ENCODE assay signal across 7 mouse cellular contexts in the genomic region with DNA sequence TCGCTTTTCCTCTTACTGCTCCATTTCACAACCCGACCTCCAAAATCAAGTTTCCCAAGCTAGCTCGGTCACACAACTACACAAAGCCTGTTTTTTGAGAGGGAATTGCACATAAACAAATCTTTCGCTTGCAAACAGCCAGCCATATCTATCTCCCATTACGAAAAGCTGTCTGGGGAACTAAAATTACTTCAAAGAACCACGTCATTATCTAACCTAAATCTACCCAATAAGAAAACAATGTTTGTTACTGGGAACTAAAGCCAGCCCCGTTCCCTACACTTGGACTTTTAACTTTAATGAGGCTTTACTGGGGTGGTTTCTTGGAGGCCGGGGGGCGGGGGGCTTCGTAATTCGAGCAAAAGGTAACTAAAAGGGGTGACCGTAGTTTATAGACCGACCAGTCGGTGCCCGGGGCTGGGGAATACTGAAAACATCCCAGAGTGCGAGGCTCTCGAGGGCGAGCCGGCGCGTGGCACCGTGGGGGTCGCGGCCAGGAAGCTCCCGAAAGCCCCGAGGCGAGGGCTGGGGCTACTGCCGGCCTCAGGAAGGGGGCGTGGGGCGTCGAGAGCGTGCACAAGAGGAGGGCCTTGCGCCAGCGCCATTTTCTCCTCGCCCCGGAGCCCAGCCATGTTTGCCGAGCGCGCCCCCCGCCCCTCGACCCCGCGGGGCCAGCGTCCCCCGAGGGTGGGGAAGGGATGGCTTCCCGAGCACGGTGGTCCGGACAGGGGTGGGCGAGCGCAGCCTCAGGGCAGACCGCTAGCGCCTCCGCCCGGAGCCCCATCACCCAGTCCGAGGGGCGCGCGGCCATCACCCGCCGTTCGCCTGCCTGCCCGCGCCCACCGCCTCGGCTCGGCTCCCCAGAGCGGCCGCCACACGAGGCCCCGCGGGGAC. TPM values are rescaled to one million over a fixed set of nuclear protein-coding genes. Genes with fewer than 3 reads are reported as not detected.
DNase-seq lines count a peak whose midpoint lies in the region; ATAC-seq and TF ChIP-seq lines count a peak whose summit lies in the region.

No protein-coding gene starts in this region.

- no peak for TF ChIP-seq EP300 in heart, postnatal 0 days (IDR thresholded peaks at IDR 0.05; ENCODE audit: low read depth)

- H3K36me3 ChIP-seq in ES-E14 (ENCODE audit: control insufficient read depth, insufficient read depth, low read length, poor library complexity, severe bottlenecking) = peaks cover 15% of the 10 kb centered on the region
- peaks cover 21% of the 10 kb centered on the region for H3K36me3 ChIP-seq in heart, postnatal 0 days (replicated peaks; ENCODE audit: control insufficient read depth, insufficient read depth, low read length)

- peaks cover 0 to 1% of the 10 kb centered on the region in 2 experiments; a peak in 1 of 4 replicates for H3K4me1 ChIP-seq in ES-E14 (ENCODE audit: control insufficient read depth in 2 of 2, insufficient read depth in 2 of 2, low read length in 2 of 2, poor library complexity in 1 of 2)
- peaks cover 7% of the 10 kb centered on the region; the same call in 1 of the 2 replicates for H3K4me1 ChIP-seq in heart, postnatal 0 days (ENCODE audit: control insufficient read depth, insufficient read depth)

- 0 out of 2 replicates have a peak, but pooled peaks have one; percentile 11 for TF ChIP-seq CTCF in heart, postnatal 0 days (IDR thresholded peaks at IDR 0.05; ENCODE audit: low read depth)

- peak; percentile 55 for ATAC-seq in erythroblast, adult 5-6 weeks (replicated peaks; ENCODE audit: low FRiP score, poor library complexity, severe bottlenecking)
- peak; percentile 87 for ATAC-seq in heart, postnatal 0 days (ENCODE audit: insufficient read depth, low read depth)

- H3K27me3 ChIP-seq in heart, postnatal 0 days (ENCODE audit: control insufficient read depth, insufficient read depth, low read length) = no peaks in the 10 kb centered on the region

- in situ Hi-C loops in ES-E14 (cut with MboI; ENCODE audit: low sequenced_read_pairs in 2 of 2, unreplicated experiment in 2 of 2) = loop anchor here in 1 of 2 experiments (25.0 kb wide), 1 partner anchor 817 kb away; a partner anchor contains a TSS

- no peaks in the 10 kb centered on the region for H3K9me3 ChIP-seq in ES-E14 (ENCODE audit: control insufficient read depth, insufficient read depth, low read depth, low read length)
- no peaks in the 10 kb centered on the region for H3K9me3 ChIP-seq in heart, postnatal 0 days (replicated peaks; ENCODE audit: control insufficient read depth, low read length)

- peak overlapping the region; percentile 68 for H3K4me2 ChIP-seq in heart, postnatal 0 days (ENCODE audit: low read depth, low read length)

- peak; percentile 53 for DNase-seq in ES-E14 (ENCODE audit: low read depth, low spot score)
- DNase-seq in adrenal gland, postnatal 25 days = peak; percentile 58
- peak; percentile 46 for DNase-seq in heart, postnatal 0 days (ENCODE audit: low spot score)
- peak; percentile 55 to 77 for DNase-seq in kidney, postnatal 36 days
- DNase-seq in mesoderm, embryonic 11.5 days (ENCODE audit: low read depth, low spot score) = peak; percentile 72
- peak; percentile 48 to 75 for DNase-seq in spleen, postnatal 10 days (ENCODE audit: low spot score in 2 of 2)

- H3K27ac ChIP-seq in ES-E14 (ENCODE audit: insufficient read depth, low read depth, low read length, poor library complexity, severe bottlenecking) = peak overlapping the region; percentile 45
- H3K27ac ChIP-seq in heart, postnatal 0 days (ENCODE audit: low read depth) = peak overlapping the region; percentile 86

- peak overlapping the region; percentile 97 for H3K9ac ChIP-seq in ES-E14 (ENCODE audit: insufficient read depth, low read depth, low read length, poor library complexity, severe bottlenecking)
- H3K9ac ChIP-seq in heart, postnatal 0 days (replicated peaks; ENCODE audit: low read depth, low read length) = peak overlapping the region; percentile 97

- peak overlapping the region; percentile 79 to 93 for H3K4me3 ChIP-seq in ES-E14 (ENCODE audit: insufficient read depth in 1 of 2, low read depth in 1 of 2, low read length in 2 of 2, poor library complexity in 1 of 2, severe bottlenecking in 1 of 2)
- peak overlapping the region; percentile 91 for H3K4me3 ChIP-seq in heart, postnatal 0 days (ENCODE audit: low read depth, low read length)

- WGBS in heart, postnatal 0 days = under 1% methylated on average over 63 of the region's 71 CpGs

TF ChIP-seq in ES-E14, 5 proteins besides CTCF, POLR2A, EP300 and RAD21:
- TF ChIP-seq MAFK (IDR thresholded peaks at IDR 0.05; ENCODE audit: insufficient read depth, low read depth, low read length) (no peak), ZNF384 (IDR thresholded peaks at IDR 0.05; ENCODE audit: low read depth, low read length) (no peak), CHD2 (IDR thresholded peaks at IDR 0.05; ENCODE audit: low read depth, low read length) (no peak), ZC3H11A (IDR thresholded peaks at IDR 0.05; ENCODE audit: borderline replicate concordance, low read depth, low read length) (no peak), HCFC1 (IDR thresholded peaks at IDR 0.05; ENCODE audit: borderline replicate concordance, insufficient read depth, low read length) (no peak)

RNA-seq across cellular contexts. Expression of a gene that starts 1.6 kb away (rescaled TPM):
- total RNA-seq in ES-E14 (2012; rRNA removed) = 212 and 301 TPM in 2 replicates
- total RNA-seq in adrenal gland, postnatal 25 days (2021) = 206 and 209 TPM in 2 replicates
- total RNA-seq in erythroblast, adult 5-6 weeks (2015; ENCODE audit: low replicate concordance) = 113 and 151 TPM in 2 replicates
- 117 and 135 TPM in 2 replicates for total RNA-seq in erythroblast, adult 5-6 weeks (2017; ENCODE audit: low replicate concordance)
- total RNA-seq in heart, postnatal 0 days (2014; rRNA removed; ENCODE audit: low replicate concordance) = 46.1 and 77.8 TPM in 2 replicates
- polyA plus RNA-seq in heart, postnatal 0 days (2015; fragmentation: Nextera tagmentation; extraction: Ambion mirVana) = 483 and 491 TPM in 2 replicates

Comparison
In these comparisons a context has a peak if more than half of its experiments do, and no peak if none do; other contexts are left out.
1. Peak in every context shown above with its lines: DNase-seq, ATAC-seq, H3K4me3 ChIP-seq and H3K27ac ChIP-seq.